Mouse (Mus musculus): ENCODE data around the gene Hpf1. TPM values are rescaled to one million over a fixed set of nuclear protein-coding genes. Genes with fewer than 3 reads are reported as not detected.

Hpf1 gene
- polyA plus RNA-seq, 1 experiment, result 6.5 TPM

- Histone ChIP-seq H3K4me1 (ENCODE audit: control insufficient read depth, insufficient read depth, low read length) (peaks cover 8% of the 10 kb centered on the region; the same call in 1 of the 2 replicates), H3K36me3 (ENCODE audit: control insufficient read depth, insufficient read depth, low read length) (no peaks in the 10 kb centered on the region), H3K27ac (ENCODE audit: insufficient read depth, low read depth, low read length) (no peak overlapping the region), H3K4me3 (ENCODE audit: insufficient read depth, low read depth, low read length) (no peak overlapping the region), H3K27me3 (replicated peaks; ENCODE audit: control insufficient read depth, insufficient read depth, low read length) (no peaks in the 10 kb centered on the region)
- 96% methylated on average over 4 of the region's 4 CpGs for WGBS
- no peak for TF ChIP-seq POLR2A (IDR thresholded peaks at IDR 0.05; ENCODE audit: low read depth, low read length)
- TF ChIP-seq CTCF (conservative IDR thresholded peaks at IDR 0.05; ENCODE audit: insufficient read depth, insufficient read length, low read depth, low read length), result no peak
- no peak for DNase-seq
These were observed 1.5 kb downstream of the Hpf1 start for GRCm38 (mm10) chr8:60891757-60892156.

DNA sequence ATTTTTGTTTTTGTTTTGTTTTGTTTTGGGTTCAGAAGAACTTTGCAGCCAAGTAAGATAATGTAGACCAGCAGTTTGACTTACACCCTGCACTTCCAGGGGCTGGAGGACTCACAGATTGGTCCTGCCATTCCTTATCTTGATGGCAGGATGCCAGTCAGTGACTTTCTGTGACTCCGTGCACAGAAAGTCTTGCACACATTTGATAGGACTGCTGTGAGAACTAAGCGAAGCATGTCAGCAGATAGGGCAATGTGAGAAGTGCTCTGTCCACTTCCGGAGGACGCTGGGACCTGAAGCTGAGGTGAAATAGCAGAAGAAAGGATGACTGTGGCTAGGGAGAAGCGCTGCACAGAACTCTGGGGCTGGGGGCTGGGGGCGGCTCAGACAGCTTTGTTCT, 5.7 kb downstream of the Hpf1 start:
- Histone ChIP-seq H3K27ac (ENCODE audit: insufficient read depth, low read depth, low read length) (no peak overlapping the region), H3K4me3 (ENCODE audit: insufficient read depth, low read depth, low read length) (no peak overlapping the region), H3K27me3 (replicated peaks; ENCODE audit: control insufficient read depth, insufficient read depth, low read length) (no peaks in the 10 kb centered on the region), H3K36me3 (ENCODE audit: control insufficient read depth, insufficient read depth, low read length) (no peaks in the 10 kb centered on the region), H3K4me1 (ENCODE audit: control insufficient read depth, insufficient read depth, low read length) (peaks cover 8% of the 10 kb centered on the region; the same call in 1 of the 2 replicates)
- 66% methylated on average over 6 of the region's 6 CpGs for WGBS
- no peak for TF ChIP-seq CTCF (conservative IDR thresholded peaks at IDR 0.05; ENCODE audit: insufficient read depth, insufficient read length, low read depth, low read length)
- no peak for TF ChIP-seq POLR2A (IDR thresholded peaks at IDR 0.05; ENCODE audit: low read depth, low read length)
- no peak for DNase-seq

- H3K36me3 ChIP-seq (ENCODE audit: control insufficient read depth, insufficient read depth, low read length), result no peaks in the 10 kb centered on the region
- TF ChIP-seq POLR2A (IDR thresholded peaks at IDR 0.05; ENCODE audit: low read depth, low read length), result no peak
- TF ChIP-seq CTCF (conservative IDR thresholded peaks at IDR 0.05; ENCODE audit: insufficient read depth, insufficient read length, low read depth, low read length), result no peak
- WGBS, result 57% methylated on average over 9 of the region's 9 CpGs
- H3K4me1 ChIP-seq (ENCODE audit: control insufficient read depth, insufficient read depth, low read length), result 0 out of 2 replicates have a peak, but pooled peaks cover 2% of the 10 kb centered on the region
- DNase-seq, result peak; percentile 22
- H3K27ac ChIP-seq (ENCODE audit: insufficient read depth, low read depth, low read length), result no peak overlapping the region
- no peaks in the 10 kb centered on the region for H3K27me3 ChIP-seq (replicated peaks; ENCODE audit: control insufficient read depth, insufficient read depth, low read length)
- no peak overlapping the region for H3K4me3 ChIP-seq (ENCODE audit: insufficient read depth, low read depth, low read length)
These were observed 9.9 kb downstream of the Hpf1 start for GRCm38 (mm10) chr8:60900147-60900546.

- Histone ChIP-seq H3K27ac (ENCODE audit: insufficient read depth, low read depth, low read length) (no peak overlapping the region), H3K4me3 (ENCODE audit: insufficient read depth, low read depth, low read length) (no peak overlapping the region), H3K36me3 (ENCODE audit: control insufficient read depth, insufficient read depth, low read length) (no peaks in the 10 kb centered on the region), H3K27me3 (replicated peaks; ENCODE audit: control insufficient read depth, insufficient read depth, low read length) (no peaks in the 10 kb centered on the region), H3K4me1 (ENCODE audit: control insufficient read depth, insufficient read depth, low read length) (no peaks in the 10 kb centered on the region)
- WGBS, result 74% methylated on average over 4 of the region's 4 CpGs
- DNase-seq, result no peak
- TF ChIP-seq POLR2A (IDR thresholded peaks at IDR 0.05; ENCODE audit: low read depth, low read length) (no peak), CTCF (conservative IDR thresholded peaks at IDR 0.05; ENCODE audit: insufficient read depth, insufficient read length, low read depth, low read length) (no peak)
These were observed 21.9 kb downstream of the Hpf1 start for GRCm38 (mm10) chr8:60912081-60912480.

DNA sequence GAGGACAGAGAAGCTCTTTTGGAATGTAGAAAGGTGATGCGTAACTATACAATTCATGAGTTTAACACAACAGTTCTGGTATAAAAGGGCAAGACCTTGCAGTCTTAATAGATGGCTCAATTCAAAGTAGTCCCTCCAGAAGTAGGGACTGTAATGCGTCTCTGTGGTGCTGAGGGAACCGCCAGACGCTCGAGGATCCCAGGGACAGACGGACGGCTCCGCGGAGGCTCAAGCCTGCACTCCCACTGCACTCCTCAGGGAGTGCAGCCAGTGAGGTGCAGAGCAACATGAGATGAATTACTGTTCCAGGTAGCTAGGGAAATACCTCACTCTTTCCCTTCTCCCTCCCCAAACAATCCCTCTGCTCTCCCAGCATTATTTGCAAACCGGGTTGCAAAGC, 22.3 kb downstream of the Hpf1 start:
- no peak for DNase-seq
- H3K4me1 ChIP-seq (ENCODE audit: control insufficient read depth, insufficient read depth, low read length), result no peaks in the 10 kb centered on the region
- H3K27me3 ChIP-seq (replicated peaks; ENCODE audit: control insufficient read depth, insufficient read depth, low read length), result no peaks in the 10 kb centered on the region
- TF ChIP-seq CTCF (conservative IDR thresholded peaks at IDR 0.05; ENCODE audit: insufficient read depth, insufficient read length, low read depth, low read length) (no peak), POLR2A (IDR thresholded peaks at IDR 0.05; ENCODE audit: low read depth, low read length) (no peak)
- no peaks in the 10 kb centered on the region for H3K36me3 ChIP-seq (ENCODE audit: control insufficient read depth, insufficient read depth, low read length)
- H3K4me3 ChIP-seq (ENCODE audit: insufficient read depth, low read depth, low read length), result no peak overlapping the region
- H3K27ac ChIP-seq (ENCODE audit: insufficient read depth, low read depth, low read length), result no peak overlapping the region
- WGBS, result 60% methylated on average over 10 of the region's 10 CpGs

GRCm38 (mm10) chr8:60919069-60919468, 28.9 kb downstream of the Hpf1 start:
- Histone ChIP-seq H3K4me3 (ENCODE audit: insufficient read depth, low read depth, low read length) (no peak overlapping the region), H3K27me3 (replicated peaks; ENCODE audit: control insufficient read depth, insufficient read depth, low read length) (no peaks in the 10 kb centered on the region), H3K27ac (ENCODE audit: insufficient read depth, low read depth, low read length) (no peak overlapping the region), H3K4me1 (ENCODE audit: control insufficient read depth, insufficient read depth, low read length) (no peaks in the 10 kb centered on the region), H3K36me3 (ENCODE audit: control insufficient read depth, insufficient read depth, low read length) (no peaks in the 10 kb centered on the region; the same call in 1 of the 2 replicates)
- WGBS, result 51% methylated on average over 3 of the region's 3 CpGs
- TF ChIP-seq POLR2A (IDR thresholded peaks at IDR 0.05; ENCODE audit: low read depth, low read length), result no peak
- TF ChIP-seq CTCF (conservative IDR thresholded peaks at IDR 0.05; ENCODE audit: insufficient read depth, insufficient read length, low read depth, low read length), result no peak
- no peak for DNase-seq

GRCm38 (mm10) chr8:60920176-60920575, 30.0 kb downstream of the Hpf1 start:
- Histone ChIP-seq H3K27ac (ENCODE audit: insufficient read depth, low read depth, low read length) (no peak overlapping the region), H3K4me1 (ENCODE audit: control insufficient read depth, insufficient read depth, low read length) (no peaks in the 10 kb centered on the region), H3K27me3 (replicated peaks; ENCODE audit: control insufficient read depth, insufficient read depth, low read length) (no peaks in the 10 kb centered on the region), H3K36me3 (ENCODE audit: control insufficient read depth, insufficient read depth, low read length) (no peaks in the 10 kb centered on the region; the same call in 1 of the 2 replicates), H3K4me3 (ENCODE audit: insufficient read depth, low read depth, low read length) (no peak overlapping the region)
- 88% methylated on average over 4 of the region's 4 CpGs for WGBS
- DNase-seq, result no peak
- no peak for TF ChIP-seq POLR2A (IDR thresholded peaks at IDR 0.05; ENCODE audit: low read depth, low read length)
- TF ChIP-seq CTCF (conservative IDR thresholded peaks at IDR 0.05; ENCODE audit: insufficient read depth, insufficient read length, low read depth, low read length), result no peak

Measured in kidney, adult 2 months (tissue).